Mouse (Mus musculus) heart, adult 2 months (tissue): ENCODE measurements at regions not wholly inside any gene's neighbourhood (a gene's known extent, or its start where the extent isn't known, plus 50 kb on each side); places are given as distances from the start of the nearest gene placed in this dataset.

Source experiments
- CTCF ChIP-seq: fragments of 200-600 bp; IDR thresholded peaks from 2 replicates; pipeline ENCODE4 v1.8.1; 2022; ENCODE audit warnings: antibody characterized with exemption, mild to moderate bottlenecking, moderate library complexity
- EP300 ChIP-seq: fragments of 200-500 bp; IDR thresholded peaks from 2 replicates; pipeline ENCODE4 v1.6.1; 2011; ENCODE audit warnings: low read depth, low read length, control low read depth; ENCODE audit not compliant: insufficient read depth
- POLR2A ChIP-seq: fragments of 200-500 bp; IDR thresholded peaks from 2 replicates; pipeline ENCODE4 v1.6.1; 2011; ENCODE audit warnings: mild to moderate bottlenecking, low read depth, low read length, control low read depth; ENCODE audit not compliant: insufficient read depth

DNA sequence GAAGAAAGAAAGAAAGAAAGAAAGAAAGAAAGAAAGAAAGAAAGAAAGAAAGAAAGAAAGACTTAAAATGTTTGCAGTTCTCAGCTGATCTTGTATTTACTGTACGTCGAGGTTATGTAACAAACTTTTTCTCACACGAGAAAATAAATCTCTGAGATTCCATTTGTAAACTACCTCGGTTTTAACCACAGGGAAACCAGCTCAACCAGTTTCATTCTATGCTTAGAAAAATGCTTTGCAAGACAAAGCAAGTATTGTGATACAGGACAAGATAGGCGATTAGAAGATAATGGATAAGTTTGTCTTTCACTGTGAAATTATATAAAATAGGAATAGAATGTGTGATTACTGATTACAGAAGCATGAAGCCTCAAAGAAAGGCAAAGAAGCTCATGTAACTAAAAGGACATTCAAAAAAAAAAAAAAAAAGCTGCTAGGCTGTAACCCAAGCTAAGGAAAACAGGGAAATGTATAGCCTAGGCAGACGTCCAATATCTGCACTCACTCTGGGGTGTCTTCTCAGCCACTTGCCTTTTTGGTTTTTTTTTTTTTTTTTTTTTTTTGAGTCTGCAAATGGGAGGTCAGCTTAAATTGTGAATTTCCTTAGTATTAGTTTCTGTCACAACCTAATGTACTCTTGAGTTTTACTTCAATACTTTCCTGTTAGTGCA, 368.3 kb downstream of the Efnb2 start:
- TF ChIP-seq POLR2A (no peak), CTCF (no peak), EP300 (no peak)
